Mouse (Mus musculus) lung, embryonic 14.5 days (tissue): ENCODE results near the gene Srxn1. TPM values are rescaled to one million over a fixed set of nuclear protein-coding genes. Genes with fewer than 3 reads are reported as not detected.

Experiments used
- ATAC-seq: fragments of 200-750 bp; cut with Nextera tagmentation; 2 replicates; pipeline ENCODE4 v1.8.0; 2017; ENCODE audit warnings: mild to moderate bottlenecking, moderate TSS enrichment, moderate library complexity; ENCODE audit not compliant: insufficient read depth
- DNase-seq: peaks from one replicate; pipeline ENCODE4 v3.0.0-alpha.2; 2015
- H3K27ac ChIP-seq: fragments of 300-500 bp; sonication (generic); 2 replicates; pipeline ENCODE4 v1.5.1; 2014; ENCODE audit warnings: low read depth, mild to moderate bottlenecking, moderate library complexity
- H3K27me3 ChIP-seq: fragments of 300-500 bp; sonication (generic); 2 replicates; pipeline ENCODE4 v1.6.1; 2014; ENCODE audit warnings: low read length, control low read depth; ENCODE audit not compliant: insufficient read depth
- H3K36me3 ChIP-seq: fragments of 300-500 bp; sonication (generic); 2 replicates; pipeline ENCODE4 v1.6.1; 2014; ENCODE audit warnings: control low read depth; ENCODE audit not compliant: insufficient read depth
- H3K4me1 ChIP-seq: fragments of 300-500 bp; sonication (generic); 2 replicates; pipeline ENCODE4 v1.6.1; 2014; ENCODE audit warnings: antibody characterized with exemption, control low read depth; ENCODE audit not compliant: insufficient read depth
- H3K4me2 ChIP-seq: fragments of 300-500 bp; sonication (generic); 2 replicates; pipeline ENCODE4 v1.6.1; 2014; ENCODE audit warnings: mild to moderate bottlenecking
- H3K4me3 ChIP-seq: fragments of 300-500 bp; sonication (generic); 2 replicates; pipeline ENCODE4 v1.5.1; 2014; ENCODE audit warnings: low read depth, low read length
- H3K9ac ChIP-seq: fragments of 300-500 bp; sonication (generic); 2 replicates; pipeline ENCODE4 v1.6.1; 2014
- H3K9me3 ChIP-seq: fragments of 300-500 bp; sonication (generic); 2 replicates; pipeline ENCODE4 v1.6.1; 2016; ENCODE audit warnings: low read depth, low read length, control low read depth
- CTCF ChIP-seq: IDR thresholded peaks from 2 replicates; pipeline ENCODE4 v1.5.1; 2016; ENCODE audit warnings: antibody characterized with exemption, low read depth
- WGBS: fragments of 180-500 bp; shearing (Covaris S2); extraction: QIAGEN DNeasy Blood & Tissue Kit; methylation state at CpG from one replicate; pipeline ENCODE4 v1.1.7; 2014; 5-methylcytosine and 5-hydroxymethylcytosine counted together
- polyA plus RNA-seq: library from polyadenylated mRNA; unstranded; fragments of >200 nt; fragmentation: Nextera tagmentation; extraction: Ambion mirVana; gene quantifications from 2 replicates; pipeline ENCODE4 v1.2.1, GENCODE M21; 2014

The Srxn1 gene
- polyA plus RNA-seq, 1 experiment from 2014 or later = 6.6 TPM

- no peak for TF ChIP-seq CTCF
These were observed 22.6 kb upstream of the Srxn1 start for GRCm38 (mm10) chr2:152082456-152083285.

DNA sequence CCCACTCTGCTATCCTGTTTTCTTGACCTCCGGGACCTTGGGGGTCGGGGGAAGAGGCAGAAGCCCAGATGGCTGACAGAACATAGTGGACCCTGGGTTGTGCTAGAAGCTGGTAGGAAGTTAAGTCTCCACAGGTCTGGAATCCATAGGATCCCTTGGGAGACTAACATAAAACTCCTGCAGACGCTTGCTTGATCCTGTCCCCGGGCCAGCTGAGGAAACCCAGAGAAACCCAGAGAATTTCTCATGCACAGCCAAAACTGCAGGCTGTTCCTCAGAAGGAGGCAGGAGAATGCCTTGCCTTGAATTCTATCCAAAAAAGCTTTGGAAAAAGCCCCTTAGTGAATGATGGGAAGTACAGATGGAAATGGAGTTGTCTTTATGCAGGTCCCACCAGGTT, 21.9 kb upstream of the Srxn1 start:
- no peak overlapping the region for H3K4me2 ChIP-seq
- H3K4me1 ChIP-seq = no peaks in the 10 kb centered on the region
- no peaks in the 10 kb centered on the region for H3K36me3 ChIP-seq
- ATAC-seq = no peak
- H3K27me3 ChIP-seq = peaks cover 51% of the 10 kb centered on the region
- no peak overlapping the region for H3K4me3 ChIP-seq
- TF ChIP-seq CTCF = no peak
- no peak overlapping the region for H3K9ac ChIP-seq
- no peak overlapping the region for H3K27ac ChIP-seq
- no peaks in the 10 kb centered on the region for H3K9me3 ChIP-seq
- WGBS = 55% methylated on average over 4 of the region's 4 CpGs
- DNase-seq = no peak

More at GRCm38 (mm10) chr2:152082456-152083285, 22.6 kb upstream of the Srxn1 start:
- WGBS = 23% methylated on average over 7 of the region's 7 CpGs
- Histone ChIP-seq H3K27ac (no peak overlapping the region), H3K4me1 (no peaks in the 10 kb centered on the region), H3K36me3 (no peaks in the 10 kb centered on the region), H3K9me3 (no peaks in the 10 kb centered on the region), H3K27me3 (peaks cover 51% of the 10 kb centered on the region), H3K4me3 (no peak overlapping the region), H3K9ac (no peak overlapping the region), H3K4me2 (peak overlapping the region; percentile 59; the same call in 1 of the 2 replicates)
- no peak for ATAC-seq
- DNase-seq = no peak

DNA sequence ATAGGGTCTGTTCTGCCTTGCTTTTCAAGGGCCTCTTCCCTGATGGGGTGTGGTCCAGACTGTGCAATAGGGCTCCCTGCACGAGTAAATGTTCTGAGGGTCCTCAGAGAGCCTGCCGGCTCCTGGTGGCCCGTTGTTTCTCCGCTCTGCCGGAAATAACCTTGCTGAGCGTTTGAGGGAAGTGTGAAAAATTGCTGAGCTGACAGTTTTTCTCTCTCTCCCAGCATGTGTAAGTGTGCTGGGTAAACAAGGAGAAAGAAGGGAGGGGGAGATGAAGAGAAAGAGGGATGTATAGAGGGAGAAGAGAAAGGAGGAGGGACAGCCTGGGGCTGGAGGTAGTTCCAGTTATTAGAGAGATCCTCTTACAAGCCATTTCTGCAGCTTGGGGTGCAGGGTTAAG, 21.0 kb upstream of the Srxn1 start:
- Histone ChIP-seq H3K27me3 (peaks cover 43% of the 10 kb centered on the region), H3K4me1 (no peaks in the 10 kb centered on the region), H3K4me2 (no peak overlapping the region), H3K9ac (no peak overlapping the region), H3K9me3 (no peaks in the 10 kb centered on the region), H3K4me3 (no peak overlapping the region), H3K27ac (no peak overlapping the region), H3K36me3 (no peaks in the 10 kb centered on the region)
- no peak for ATAC-seq
- TF ChIP-seq CTCF = no peak
- WGBS = 29% methylated on average over 6 of the region's 6 CpGs
- DNase-seq = no peak

DNA sequence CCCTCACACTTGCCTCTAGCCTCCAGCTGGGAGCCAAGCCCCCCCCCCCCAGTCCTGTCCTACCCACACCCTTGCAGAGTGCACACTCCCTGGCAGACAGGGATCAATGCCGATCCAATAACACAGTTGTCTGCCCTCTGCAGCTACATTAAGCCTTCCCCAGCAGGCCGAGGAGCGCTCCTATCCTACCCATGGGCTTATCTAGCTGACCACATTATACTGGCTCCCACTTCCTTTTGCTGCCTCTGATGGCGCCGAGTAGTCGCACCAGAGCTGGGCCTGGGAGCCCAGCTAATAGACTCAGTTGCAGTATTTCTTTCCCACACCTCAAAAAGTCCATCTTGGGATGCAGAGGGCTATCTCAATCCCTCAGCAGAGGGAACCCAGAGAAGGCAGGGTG, 19.9 kb upstream of the Srxn1 start:
- Histone ChIP-seq H3K36me3 (no peaks in the 10 kb centered on the region), H3K4me2 (no peak overlapping the region), H3K4me1 (no peaks in the 10 kb centered on the region), H3K4me3 (no peak overlapping the region), H3K27ac (no peak overlapping the region), H3K27me3 (peaks cover 33% of the 10 kb centered on the region), H3K9ac (no peak overlapping the region), H3K9me3 (no peaks in the 10 kb centered on the region)
- 60% methylated on average over 6 of the region's 6 CpGs for WGBS
- DNase-seq (no peak), ATAC-seq (no peak)
- no peak for TF ChIP-seq CTCF

- ATAC-seq = no peak
- Histone ChIP-seq H3K4me2 (no peak overlapping the region), H3K9me3 (no peaks in the 10 kb centered on the region), H3K36me3 (no peaks in the 10 kb centered on the region), H3K27me3 (peaks cover 35% of the 10 kb centered on the region), H3K4me1 (no peaks in the 10 kb centered on the region), H3K27ac (no peak overlapping the region), H3K4me3 (no peak overlapping the region), H3K9ac (no peak overlapping the region)
- 64% methylated on average over 6 of the region's 6 CpGs for WGBS
- no peak for DNase-seq
- no peak for TF ChIP-seq CTCF
These were observed 18.9 kb upstream of the Srxn1 start for GRCm38 (mm10) chr2:152086451-152086850.

DNA sequence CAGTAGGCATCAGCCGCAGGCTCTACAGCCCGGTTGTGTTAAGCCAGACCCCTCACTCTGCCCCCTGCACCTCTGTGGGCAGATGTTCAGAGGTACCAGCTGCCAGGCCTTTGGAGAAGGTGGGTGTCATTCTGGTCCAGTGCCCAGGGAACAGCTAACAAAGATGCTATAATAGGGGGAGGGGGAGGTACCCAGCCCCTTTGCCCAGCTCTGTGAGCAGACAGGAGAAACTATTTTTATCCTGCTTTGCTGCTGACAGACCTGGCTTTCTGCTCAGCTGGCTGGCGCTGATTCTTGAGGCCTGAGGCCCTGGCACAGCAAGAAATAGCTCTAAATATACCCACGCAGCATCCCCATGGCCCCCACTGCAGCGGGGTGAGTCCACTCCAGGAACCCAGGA, 18.2 kb upstream of the Srxn1 start:
- Histone ChIP-seq H3K4me1 (no peaks in the 10 kb centered on the region), H3K27ac (no peak overlapping the region), H3K4me2 (no peak overlapping the region), H3K4me3 (no peak overlapping the region), H3K9me3 (no peaks in the 10 kb centered on the region), H3K9ac (no peak overlapping the region), H3K36me3 (no peaks in the 10 kb centered on the region), H3K27me3 (peaks cover 38% of the 10 kb centered on the region)
- WGBS = 74% methylated on average over 5 of the region's 5 CpGs
- ATAC-seq (no peak), DNase-seq (no peak)
- TF ChIP-seq CTCF = no peak

GRCm38 (mm10) chr2:152089078-152089477, 16.2 kb upstream of the Srxn1 start:
- ATAC-seq (no peak), DNase-seq (peak; percentile 76)
- no peaks in the 10 kb centered on the region for H3K4me1 ChIP-seq
- no peaks in the 10 kb centered on the region for H3K9me3 ChIP-seq
- H3K9ac ChIP-seq = no peak overlapping the region
- no peaks in the 10 kb centered on the region for H3K36me3 ChIP-seq
- WGBS = 10% methylated on average over 4 of the region's 4 CpGs
- no peak overlapping the region for H3K27ac ChIP-seq
- peaks cover 38% of the 10 kb centered on the region for H3K27me3 ChIP-seq
- no peak overlapping the region for H3K4me2 ChIP-seq
- TF ChIP-seq CTCF = peak; percentile 75
- no peak overlapping the region for H3K4me3 ChIP-seq
